Mouse (Mus musculus): ENCODE measurements around the gene Doxl2.
A peak's percentile ranks its signal among the peaks of the same experiment; 100 is the strongest.
"Not testable (repeated sequence)": the region's sequence is repeated elsewhere in the genome, so short reads cannot be mapped to it uniquely, and the experiment has no call there.

Gene Doxl2

GRCm38 (mm10) chr6:48974663-48975062 is at the start of gene Doxl2:
TSS of gene Doxl2 (plus strand) at chr6:48974963.
- DNase-seq (ENCODE audit: low read depth, low spot score): peak; percentile 21

DNA sequence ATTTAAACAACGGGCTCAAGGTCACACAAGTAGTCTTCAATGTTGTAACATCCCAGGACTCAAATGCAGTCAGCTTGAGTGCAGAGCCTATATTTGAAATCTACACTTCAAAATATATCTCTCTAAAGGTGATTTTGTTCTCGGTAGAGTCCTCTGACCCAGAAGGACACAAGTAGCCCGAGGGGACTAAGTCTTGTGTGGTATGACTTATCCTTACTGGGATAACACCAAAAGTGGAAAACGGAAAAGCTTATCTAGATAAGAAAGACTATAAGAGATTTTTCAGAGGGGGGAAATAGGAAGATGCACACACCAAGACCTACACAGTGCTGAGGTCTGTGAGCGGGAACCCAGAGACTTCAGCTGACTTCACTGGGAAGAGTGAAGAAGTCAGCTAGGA is 45.2 kb upstream of the Doxl2 start, which contains the start of gene 1600015I10Rik:
1600015I10Rik (plus strand) TSS at position 301 of the 400 bp plus-strand sequence.
- no peak for DNase-seq (ENCODE audit: low read depth, low spot score)

DNA sequence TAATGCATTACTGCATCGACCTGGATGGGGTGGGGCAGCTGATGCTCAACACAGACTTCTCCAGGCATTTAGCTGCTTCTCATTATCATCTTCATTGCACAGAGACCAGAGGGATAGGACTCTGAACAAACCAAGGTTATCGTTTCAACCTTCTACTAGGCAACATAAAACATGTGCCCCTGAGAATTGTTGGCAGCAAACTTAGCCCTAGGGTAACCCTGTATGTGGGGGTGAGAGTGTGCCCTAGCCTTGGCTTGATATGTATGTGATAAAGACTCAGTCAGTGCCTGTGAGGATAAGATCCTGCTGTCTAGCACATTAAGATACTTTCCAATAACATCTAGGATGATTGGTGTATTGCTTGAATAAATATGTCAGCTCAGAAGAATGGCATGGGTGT is 25.2 kb upstream of the Doxl2 start:
- no peak for DNase-seq (ENCODE audit: low read depth, low spot score)

- DNase-seq (ENCODE audit: low read depth, low spot score): no peak
Measured at GRCm38 (mm10) chr6:48950676-48951075, 24.1 kb upstream of the Doxl2 start.

DNA sequence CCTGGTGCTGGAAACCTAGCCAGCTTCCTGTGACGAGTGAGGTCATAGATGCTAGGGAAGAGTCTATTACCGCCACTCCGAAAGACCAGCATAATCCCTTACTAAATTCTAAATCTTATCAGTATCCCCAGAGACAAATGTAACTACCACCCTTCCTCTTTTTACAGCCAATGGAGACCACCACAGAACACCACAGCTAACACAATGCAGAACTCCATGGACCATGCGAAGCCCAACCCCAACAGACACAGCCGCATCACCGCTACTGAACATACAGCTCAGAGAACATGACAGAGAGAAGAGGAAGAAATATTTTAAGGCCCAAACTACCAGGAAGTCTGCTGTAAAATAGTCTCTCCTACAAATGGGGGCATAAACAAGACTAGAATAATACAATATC is 23.1 kb upstream of the Doxl2 start:
- DNase-seq (ENCODE audit: low read depth, low spot score): no peak

DNA sequence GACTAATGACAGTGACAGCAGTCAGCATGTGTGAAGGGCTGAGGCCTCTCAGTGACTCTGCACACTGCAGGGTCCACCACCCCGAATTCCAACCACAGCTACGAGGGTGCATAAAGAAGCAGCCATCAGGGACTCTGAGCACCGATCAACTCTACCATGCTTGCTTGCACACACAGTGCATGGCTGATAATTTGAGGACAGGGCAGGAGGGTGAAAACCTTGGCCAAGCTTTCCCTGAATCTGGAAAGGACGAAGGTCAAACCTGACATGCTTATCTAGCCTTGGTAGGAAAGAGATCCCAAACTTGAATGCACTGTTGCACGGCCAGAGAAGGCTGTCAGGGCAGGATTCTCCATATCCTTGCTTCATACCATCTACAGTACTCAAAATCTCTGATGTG is 21.5 kb upstream of the Doxl2 start:
- no peak for DNase-seq (ENCODE audit: low read depth, low spot score)

DNA sequence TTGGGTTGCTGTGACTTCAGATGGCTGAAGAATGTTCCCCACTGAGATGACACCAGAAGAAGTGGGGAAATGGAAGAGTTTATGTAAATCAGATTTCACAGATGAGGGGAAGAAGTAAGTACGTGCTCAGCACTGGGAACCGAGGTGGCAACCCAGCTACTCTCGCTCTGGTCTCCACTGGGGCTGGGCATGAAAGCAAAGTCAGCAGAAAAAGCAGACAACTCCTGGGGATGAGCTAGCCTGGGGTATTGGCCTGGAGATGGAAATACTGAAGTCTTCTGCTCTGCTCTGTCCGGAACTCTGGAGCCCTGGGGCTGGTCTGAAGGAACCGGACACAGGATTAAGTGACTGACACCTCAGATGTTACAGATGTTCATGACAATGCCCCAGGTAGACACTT is 20.6 kb upstream of the Doxl2 start:
- no peak for DNase-seq (ENCODE audit: low read depth, low spot score)

DNA sequence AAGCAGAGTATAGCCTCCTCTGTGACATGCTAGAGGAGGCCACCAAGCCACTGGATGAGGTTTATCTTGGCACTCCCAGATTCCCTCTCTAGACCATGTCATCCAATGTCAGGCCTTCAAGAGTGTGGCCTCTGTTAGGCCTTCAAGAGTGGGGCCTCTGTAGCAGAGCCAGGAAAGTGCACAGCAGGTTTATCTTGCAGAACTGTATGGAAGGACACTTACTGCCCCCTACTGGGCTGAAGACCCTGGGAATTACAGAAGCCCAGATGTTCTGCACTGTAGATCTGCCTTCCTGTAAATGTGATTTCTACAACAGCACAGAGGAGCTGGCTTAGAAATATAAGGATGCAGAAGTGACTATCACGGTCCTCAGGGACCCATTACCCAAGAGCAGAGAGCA is 19.8 kb upstream of the Doxl2 start:
- peak; percentile 61 for DNase-seq (ENCODE audit: low read depth, low spot score)

- DNase-seq (ENCODE audit: low read depth, low spot score): no peak
Measured at GRCm38 (mm10) chr6:48956785-48957184, 18.0 kb upstream of the Doxl2 start.

GRCm38 (mm10) chr6:48958053-48958452 is 16.7 kb upstream of the Doxl2 start:
- DNase-seq (ENCODE audit: low read depth, low spot score): peak; percentile 57

- DNase-seq (ENCODE audit: low read depth, low spot score): peak; percentile 33
Measured at GRCm38 (mm10) chr6:48959151-48959550, 15.6 kb upstream of the Doxl2 start.

- DNase-seq (ENCODE audit: low read depth, low spot score): not testable (repeated sequence)
Measured at GRCm38 (mm10) chr6:48966696-48967095, 8.1 kb upstream of the Doxl2 start.

- DNase-seq (ENCODE audit: low read depth, low spot score): no peak
Measured at GRCm38 (mm10) chr6:48967868-48968267, 6.9 kb upstream of the Doxl2 start.

DNA sequence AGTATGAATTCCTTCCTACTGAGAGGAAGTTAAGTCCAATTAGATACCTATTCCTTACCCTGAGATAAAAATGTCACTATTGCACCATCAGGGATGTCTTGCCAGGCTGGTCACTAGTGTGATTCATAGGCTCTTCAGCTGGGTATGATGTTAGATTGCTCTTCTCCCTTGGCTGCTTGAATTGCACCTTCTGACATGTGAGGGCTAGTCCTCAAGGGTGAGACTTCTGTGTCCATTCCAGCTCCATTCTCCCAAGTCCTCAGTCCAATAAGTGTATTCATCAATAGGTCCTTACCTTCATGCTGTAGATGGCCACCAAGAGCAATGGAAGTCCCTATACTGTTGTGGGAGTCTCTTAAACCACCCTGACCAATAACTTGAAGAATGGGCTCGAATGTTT is 4.9 kb downstream of the Doxl2 start:
- no peak for DNase-seq (ENCODE audit: low read depth, low spot score)

DNA sequence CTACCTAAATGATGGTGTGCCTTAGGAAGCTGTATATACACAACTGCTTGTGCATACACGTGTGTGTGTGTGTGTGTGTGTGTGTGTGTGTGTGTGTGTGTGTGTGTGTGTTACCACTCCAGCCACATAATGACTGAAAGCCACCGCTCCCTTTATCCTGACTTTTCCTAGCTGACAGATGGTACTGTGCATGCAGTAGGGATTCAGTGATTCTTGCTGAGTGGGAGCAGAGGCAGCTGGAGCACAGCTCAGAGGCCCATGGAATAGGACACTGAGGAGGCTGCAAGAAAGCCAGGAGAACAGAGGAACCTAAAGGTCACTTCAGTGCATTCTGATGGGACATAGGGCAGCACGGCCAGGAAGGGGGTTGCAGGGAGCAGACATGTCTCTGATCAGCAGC is 7.5 kb downstream of the Doxl2 start:
- DNase-seq (ENCODE audit: low read depth, low spot score): no peak

GRCm38 (mm10) chr6:48986444-48986990 is 11.8 kb downstream of the Doxl2 start, which contains the start of gene Svs1:
TSS of gene Svs1 (plus strand) at chr6:48986861.
- no peak for DNase-seq (ENCODE audit: low read depth, low spot score)

- no peak for DNase-seq (ENCODE audit: low read depth, low spot score)
Measured at GRCm38 (mm10) chr6:48989971-48990370, 15.2 kb downstream of the Doxl2 start.

DNA sequence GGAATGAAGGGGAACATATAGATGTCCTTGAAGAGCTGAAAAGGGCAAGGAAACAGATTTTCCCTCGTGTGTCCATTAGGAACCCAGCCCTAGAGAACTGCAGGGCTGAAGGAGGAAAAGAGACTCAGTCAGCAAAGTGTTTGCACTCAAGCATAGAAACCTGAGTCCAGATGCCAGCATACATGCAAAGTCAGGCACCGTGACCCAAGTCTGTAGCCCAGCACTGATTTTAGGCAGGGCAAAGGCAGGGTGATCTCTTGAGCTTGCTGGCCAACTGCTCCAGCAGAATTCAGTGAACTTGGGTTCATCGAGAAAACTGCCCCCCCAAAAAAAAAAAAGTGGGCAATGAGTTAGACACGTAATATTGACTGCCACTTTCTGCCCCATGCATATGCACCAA is 17.2 kb downstream of the Doxl2 start:
- no peak for DNase-seq (ENCODE audit: low read depth, low spot score)

GRCm38 (mm10) chr6:48998186-48998585 is 23.4 kb downstream of the Doxl2 start:
- no peak for DNase-seq (ENCODE audit: low read depth, low spot score)

DNA sequence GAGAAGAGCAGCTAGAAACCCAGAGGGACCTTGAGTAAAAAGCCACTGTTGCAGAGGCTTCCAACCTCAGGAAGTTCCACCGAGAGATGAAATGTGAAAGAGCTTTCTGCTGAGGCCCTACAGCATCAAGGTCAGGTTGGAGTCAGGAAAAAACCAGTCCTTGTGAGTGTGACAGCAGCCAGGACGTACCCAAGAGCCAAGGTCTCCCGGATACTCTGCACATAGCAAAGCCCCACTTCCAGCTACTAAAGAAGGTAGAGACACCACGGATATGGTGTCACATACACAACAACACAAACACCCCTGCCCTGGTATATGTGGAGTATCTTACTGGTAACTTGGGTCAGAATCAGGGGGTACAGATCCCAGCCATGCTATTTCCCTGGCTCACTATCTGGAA is 24.0 kb downstream of the Doxl2 start:
- no peak for DNase-seq (ENCODE audit: low read depth, low spot score)

DNA sequence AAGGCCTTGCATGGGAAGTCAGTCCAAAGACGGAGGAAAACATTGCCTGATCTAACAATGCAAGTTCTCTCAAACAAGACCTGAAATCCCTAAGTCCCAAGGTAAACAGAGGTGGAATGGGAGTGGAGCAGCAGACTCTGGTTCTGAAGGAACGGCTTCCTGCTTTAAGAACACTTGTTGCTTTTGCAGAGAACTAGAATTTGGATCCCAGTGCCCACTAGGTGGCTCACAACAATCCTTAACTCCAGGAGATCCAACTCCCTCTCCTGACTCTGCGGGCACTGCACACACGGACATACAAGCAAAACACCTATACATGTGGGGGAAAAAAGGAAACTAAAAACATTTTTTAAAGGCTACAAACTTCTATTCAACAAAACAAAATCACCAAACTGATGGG is 28.6 kb downstream of the Doxl2 start:
- peak; percentile 51 for DNase-seq (ENCODE audit: low read depth, low spot score)

DNA sequence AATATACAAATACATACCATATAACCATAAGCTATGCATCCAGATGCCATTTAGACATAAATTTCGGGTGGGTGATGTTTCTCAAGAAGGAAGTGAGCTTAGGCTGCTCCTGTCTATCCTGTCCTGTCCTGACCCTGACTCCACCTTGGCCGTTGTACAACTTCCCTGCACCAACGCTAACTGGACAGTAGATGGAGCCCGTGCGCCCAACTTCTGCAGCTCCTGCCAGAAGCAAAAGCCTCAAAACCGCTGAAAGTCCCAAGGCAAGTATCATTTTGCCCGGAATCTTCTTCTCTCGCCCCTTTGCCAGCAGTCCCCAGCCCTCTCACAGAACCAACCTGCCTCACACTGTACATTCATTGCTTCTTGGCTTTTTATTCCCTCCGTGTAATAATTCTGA is 33.2 kb downstream of the Doxl2 start:
- DNase-seq (ENCODE audit: low read depth, low spot score): peak; percentile 86

- DNase-seq (ENCODE audit: low read depth, low spot score): no peak
Measured at GRCm38 (mm10) chr6:49008420-49009160, 33.8 kb downstream of the Doxl2 start.

Data from 3T3-L1 (cell line).